Mouse (Mus musculus): ENCODE data around the gene Vmn1r180. TPM values are rescaled to one million over a fixed set of nuclear protein-coding genes. Genes with fewer than 3 reads are reported as not detected.
"Not testable (repeated sequence)": the region's sequence is repeated elsewhere in the genome, so short reads cannot be mapped to it uniquely, and the experiment has no call there.

Gene Vmn1r180
- polyA plus RNA-seq (2014; fragmentation: Nextera tagmentation; extraction: Ambion mirVana): not detected in 2 replicates

DNA sequence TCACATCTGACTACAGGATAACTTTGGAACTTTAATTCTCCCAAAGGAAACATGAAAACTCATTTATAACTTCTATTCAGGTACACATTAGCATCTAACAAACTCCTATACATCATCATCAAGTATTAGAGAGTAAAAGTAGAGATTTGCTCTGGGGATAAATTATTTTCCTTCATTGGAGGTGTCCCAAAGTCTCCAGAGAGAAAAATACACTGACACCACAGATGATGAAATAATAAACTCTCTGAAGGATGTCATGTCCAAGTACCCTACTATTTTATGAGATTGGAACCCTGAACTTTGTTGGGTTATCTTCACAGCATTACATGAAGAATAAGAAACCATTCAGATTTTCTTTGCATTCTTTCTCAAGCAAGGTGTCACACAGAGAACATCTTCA is at the start of gene Vmn1r180:
Gene Vmn1r180, plus strand, starts transcription at position 301 of the 400 bp plus-strand sequence.
- DNase-seq (ENCODE audit: low spot score) (no peak), ATAC-seq (replicated peaks; ENCODE audit: low FRiP score, low TSS enrichment, low read depth) (no peak)
- H3K36me3 ChIP-seq (ENCODE audit: control insufficient read depth, insufficient read depth, low read length): no peaks in the 10 kb centered on the region
- H3K4me1 ChIP-seq (replicated peaks; ENCODE audit: control insufficient read depth, insufficient read depth, low read length): no peaks in the 10 kb centered on the region
- no peak within 1 kb of the TSS for H3K9ac ChIP-seq (ENCODE audit: low read length)
- no peaks in the 10 kb centered on the region for H3K27me3 ChIP-seq (replicated peaks; ENCODE audit: control insufficient read depth, insufficient read depth, low read length)
- H3K4me3 ChIP-seq (ENCODE audit: low read depth, low read length): no peak within 1 kb of the TSS
- H3K27ac ChIP-seq (ENCODE audit: low read depth): no peak within 1 kb of the TSS
- H3K4me2 ChIP-seq (ENCODE audit: low read length): no peak within 1 kb of the TSS
- H3K9me3 ChIP-seq (ENCODE audit: control insufficient read depth, low read length): no peaks in the 10 kb centered on the region

DNA sequence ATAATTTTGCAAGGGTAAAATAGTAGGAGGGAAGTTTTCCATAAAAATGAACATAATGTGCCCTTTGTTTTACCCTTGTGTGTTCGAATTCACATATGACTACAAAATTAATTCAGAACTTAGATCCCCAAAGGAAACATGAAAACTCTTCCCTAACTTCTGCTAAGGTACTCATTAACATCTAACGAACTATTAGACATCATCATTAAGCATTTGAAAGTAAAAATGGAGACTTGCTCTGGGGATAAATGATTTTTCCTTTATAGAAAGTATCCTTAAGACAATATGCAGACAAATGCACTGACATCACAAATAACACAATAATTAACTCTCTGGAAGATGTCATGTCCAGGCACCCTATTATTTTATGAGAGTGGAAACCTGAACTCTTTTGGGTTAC is 23.8 kb upstream of the Vmn1r180 start, which contains the start of gene Vmn1r179:
Gene Vmn1r179, plus strand, starts transcription at position 301 of the 400 bp plus-strand sequence.
- DNase-seq (ENCODE audit: low spot score): no peak
- no peak within 1 kb of the TSS for H3K9ac ChIP-seq (ENCODE audit: low read length)
- H3K4me2 ChIP-seq (ENCODE audit: low read length): no peak within 1 kb of the TSS
- WGBS: 51% methylated on average over 2 of the region's 2 CpGs
- no peak within 1 kb of the TSS for H3K27ac ChIP-seq (ENCODE audit: low read depth)
- H3K4me1 ChIP-seq (replicated peaks; ENCODE audit: control insufficient read depth, insufficient read depth, low read length): no peaks in the 10 kb centered on the region
- H3K27me3 ChIP-seq (replicated peaks; ENCODE audit: control insufficient read depth, insufficient read depth, low read length): no peaks in the 10 kb centered on the region
- H3K4me3 ChIP-seq (ENCODE audit: low read depth, low read length): no peak within 1 kb of the TSS
- 0 out of 2 replicates have a peak, but pooled peaks cover 3% of the 10 kb centered on the region for H3K9me3 ChIP-seq (ENCODE audit: control insufficient read depth, low read length)
- H3K36me3 ChIP-seq (ENCODE audit: control insufficient read depth, insufficient read depth, low read length): no peaks in the 10 kb centered on the region
- no peak for ATAC-seq (replicated peaks; ENCODE audit: low FRiP score, low TSS enrichment, low read depth)

- H3K9me3 ChIP-seq (ENCODE audit: control insufficient read depth, low read length); H3K4me2 ChIP-seq (ENCODE audit: low read length); H3K27ac ChIP-seq (ENCODE audit: low read depth); DNase-seq (ENCODE audit: low spot score); ATAC-seq (replicated peaks; ENCODE audit: low FRiP score, low TSS enrichment, low read depth); H3K9ac ChIP-seq (ENCODE audit: low read length); H3K4me3 ChIP-seq (ENCODE audit: low read depth, low read length); H3K27me3 ChIP-seq (replicated peaks; ENCODE audit: control insufficient read depth, insufficient read depth, low read length); H3K4me1 ChIP-seq (replicated peaks; ENCODE audit: control insufficient read depth, insufficient read depth, low read length); H3K36me3 ChIP-seq (ENCODE audit: control insufficient read depth, insufficient read depth, low read length): not testable (repeated sequence)
- WGBS: 54% methylated on average over 3 of the region's 3 CpGs
Measured at GRCm38 (mm10) chr7:23968044-23968443, 17.6 kb downstream of the Vmn1r180 start.

GRCm38 (mm10) chr7:23974315-23974714 is 23.9 kb downstream of the Vmn1r180 start, which contains the start of gene Vmn1r181:
Gene Vmn1r181 (plus strand): TSS chr7:23974615.
- H3K4me2 ChIP-seq (ENCODE audit: low read length); H3K9ac ChIP-seq (ENCODE audit: low read length); H3K36me3 ChIP-seq (ENCODE audit: control insufficient read depth, insufficient read depth, low read length); H3K9me3 ChIP-seq (ENCODE audit: control insufficient read depth, low read length); H3K4me3 ChIP-seq (ENCODE audit: low read depth, low read length); ATAC-seq (replicated peaks; ENCODE audit: low FRiP score, low TSS enrichment, low read depth); DNase-seq (ENCODE audit: low spot score); H3K27ac ChIP-seq (ENCODE audit: low read depth); H3K4me1 ChIP-seq (replicated peaks; ENCODE audit: control insufficient read depth, insufficient read depth, low read length); H3K27me3 ChIP-seq (replicated peaks; ENCODE audit: control insufficient read depth, insufficient read depth, low read length): not testable (repeated sequence)
- WGBS: 80% methylated on average over 9 of the region's 9 CpGs

- WGBS: 71% methylated on average over 2 of the region's 2 CpGs
- H3K4me3 ChIP-seq (ENCODE audit: low read depth, low read length): no peak within 1 kb of the TSS
- no peaks in the 10 kb centered on the region for H3K27me3 ChIP-seq (replicated peaks; ENCODE audit: control insufficient read depth, insufficient read depth, low read length)
- ATAC-seq (replicated peaks; ENCODE audit: low FRiP score, low TSS enrichment, low read depth) (no peak), DNase-seq (ENCODE audit: low spot score) (no peak)
- H3K27ac ChIP-seq (ENCODE audit: low read depth): no peak within 1 kb of the TSS
- no peak within 1 kb of the TSS for H3K4me2 ChIP-seq (ENCODE audit: low read length)
- no peaks in the 10 kb centered on the region for H3K4me1 ChIP-seq (replicated peaks; ENCODE audit: control insufficient read depth, insufficient read depth, low read length)
- no peaks in the 10 kb centered on the region for H3K9me3 ChIP-seq (ENCODE audit: control insufficient read depth, low read length)
- H3K9ac ChIP-seq (ENCODE audit: low read length): no peak within 1 kb of the TSS
- no peaks in the 10 kb centered on the region for H3K36me3 ChIP-seq (ENCODE audit: control insufficient read depth, insufficient read depth, low read length)
Measured at GRCm38 (mm10) chr7:24001391-24001790, 51.0 kb downstream of the Vmn1r180 start, which contains the start of gene V1rd19. Gene V1rd19 (plus strand): TSS chr7:24001691.

Other genes with a start within 250 kb of the Vmn1r180 start
- not detected in 2 replicates for gene Vmn1r173, start 249.9 kb upstream of the Vmn1r180 start, polyA plus RNA-seq (2014; fragmentation: Nextera tagmentation; extraction: Ambion mirVana)
- not detected in 2 replicates for gene Vmn1r174, start 198.4 kb upstream of the Vmn1r180 start, polyA plus RNA-seq (2014; fragmentation: Nextera tagmentation; extraction: Ambion mirVana)
- not detected in 2 replicates for gene Vmn1r175, start 140.0 kb upstream of the Vmn1r180 start, polyA plus RNA-seq (2014; fragmentation: Nextera tagmentation; extraction: Ambion mirVana)
- gene Vmn1r176, start 113.3 kb upstream of the Vmn1r180 start, polyA plus RNA-seq (2014; fragmentation: Nextera tagmentation; extraction: Ambion mirVana): not detected in 2 replicates
- not detected in 2 replicates for gene Vmn1r177, start 84.2 kb upstream of the Vmn1r180 start, polyA plus RNA-seq (2014; fragmentation: Nextera tagmentation; extraction: Ambion mirVana)
- gene Vmn1r178, start 58.6 kb upstream of the Vmn1r180 start, polyA plus RNA-seq (2014; fragmentation: Nextera tagmentation; extraction: Ambion mirVana): not detected in 2 replicates
- not detected in 2 replicates for gene Vmn1r179, start 23.7 kb upstream of the Vmn1r180 start, polyA plus RNA-seq (2014; fragmentation: Nextera tagmentation; extraction: Ambion mirVana)
- not detected in 2 replicates for gene Vmn1r181, start 24.0 kb downstream of the Vmn1r180 start, polyA plus RNA-seq (2014; fragmentation: Nextera tagmentation; extraction: Ambion mirVana)
- not detected in 2 replicates for gene V1rd19, start 51.1 kb downstream of the Vmn1r180 start, polyA plus RNA-seq (2014; fragmentation: Nextera tagmentation; extraction: Ambion mirVana)
- 0.07 TPM in 1 of 2 replicates, not detected in the other for gene Vmn1r183, start 102.6 kb downstream of the Vmn1r180 start, polyA plus RNA-seq (2014; fragmentation: Nextera tagmentation; extraction: Ambion mirVana)
- 20.5 and 26.3 TPM in 2 replicates for gene Zfp180, start 131.3 kb downstream of the Vmn1r180 start, polyA plus RNA-seq (2014; fragmentation: Nextera tagmentation; extraction: Ambion mirVana)
- 5.5 and 7.6 TPM in 2 replicates for gene Zfp112, start 161.7 kb downstream of the Vmn1r180 start, polyA plus RNA-seq (2014; fragmentation: Nextera tagmentation; extraction: Ambion mirVana)
- 16.5 and 19.4 TPM in 2 replicates for gene Zfp235, start 183.5 kb downstream of the Vmn1r180 start, polyA plus RNA-seq (2014; fragmentation: Nextera tagmentation; extraction: Ambion mirVana)
- 5.0 and 6.3 TPM in 2 replicates for gene Zfp114, start 224.4 kb downstream of the Vmn1r180 start, polyA plus RNA-seq (2014; fragmentation: Nextera tagmentation; extraction: Ambion mirVana)